Mouse (Mus musculus) liver, adult (tissue): ENCODE results near the gene Il18.

Source experiments
- GATA4 ChIP-seq: IDR thresholded peaks from 2 replicates; pipeline ENCODE4 v1.6.1; 2014; ENCODE audit warnings: mild to moderate bottlenecking, low read length; ENCODE audit not compliant: insufficient replicate concordance

The Il18 gene

DNA sequence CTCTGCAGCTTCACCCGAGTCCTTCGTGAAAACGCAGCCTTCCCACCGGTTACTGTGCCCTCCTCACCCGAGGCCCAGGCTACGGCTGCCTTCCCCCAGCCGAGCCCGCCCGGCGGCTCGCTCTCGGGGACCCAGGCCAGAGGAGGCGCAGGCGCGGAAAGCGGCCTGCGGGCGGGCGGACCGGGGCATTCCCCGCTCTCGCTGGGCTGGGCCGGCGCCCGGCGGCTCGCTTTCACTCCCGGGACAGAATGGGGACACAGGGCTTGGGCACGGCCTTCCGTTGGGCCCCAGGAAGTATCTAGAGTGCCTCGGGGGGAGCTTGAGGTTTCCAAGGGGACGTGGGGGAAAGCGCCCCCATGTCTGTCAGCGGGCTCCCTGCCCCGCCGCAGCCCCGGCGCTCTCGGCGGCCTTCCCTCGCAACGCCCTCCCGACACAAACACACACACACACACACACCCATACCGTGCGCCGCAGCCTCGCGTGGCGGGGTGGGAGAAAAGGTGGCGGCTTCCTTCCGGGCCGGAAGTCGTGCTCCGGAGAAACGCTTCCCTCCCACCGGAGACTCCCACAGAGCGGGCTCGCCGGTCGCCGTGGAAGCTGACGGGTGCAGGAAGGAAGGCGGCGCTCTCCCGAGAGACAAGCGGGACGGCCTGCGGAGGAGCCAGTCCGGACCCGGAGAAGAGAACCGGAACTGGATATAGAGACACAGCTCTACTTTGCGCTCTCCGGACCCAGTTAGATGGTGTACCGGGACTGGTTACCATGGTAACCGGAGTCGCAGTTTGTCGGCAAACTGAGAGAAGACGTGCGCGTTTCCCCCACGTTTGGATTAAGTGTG is 62.4 kb downstream of the Il18 start, which contains the start of the genes Pih1d2 and Nkapd1:
Pih1d2 (plus strand) TSS at position 556 of the 838 bp plus-strand sequence.
Nkapd1 (minus strand) TSS at position 699 of the 838 bp plus-strand sequence.
- TF ChIP-seq GATA4: peak; percentile 63; the same call in 1 of the 2 replicates

DNA sequence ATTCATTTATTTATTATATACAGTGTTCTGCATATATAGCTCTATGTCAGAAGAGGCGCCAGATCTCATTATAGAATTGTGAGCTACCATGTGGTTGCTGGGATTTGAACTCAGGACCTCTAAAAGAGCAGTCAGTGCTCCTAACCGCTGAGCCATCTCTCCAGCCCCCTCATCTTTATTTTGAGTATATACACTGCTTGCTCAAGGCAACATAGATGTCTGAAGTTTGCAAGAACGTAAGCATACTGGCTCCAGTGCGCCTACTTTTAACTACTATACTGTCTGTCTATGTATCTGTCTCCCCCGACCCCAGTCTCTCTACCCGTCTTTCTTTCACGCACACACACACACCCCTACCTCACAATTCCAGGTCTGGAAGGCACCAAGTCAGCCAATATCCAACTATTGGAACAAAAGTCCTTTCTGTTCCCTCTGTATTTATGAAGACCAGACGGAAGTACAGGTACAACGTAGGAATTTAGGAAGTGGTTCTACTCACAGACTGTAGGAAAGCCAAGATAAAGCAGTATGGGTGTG is 63.2 kb downstream of the Il18 start:
- no peak for TF ChIP-seq GATA4
